Mouse (Mus musculus) kidney, embryonic 16.5 days (tissue): ENCODE results near the gene Lsm7. TPM values are rescaled to one million over a fixed set of nuclear protein-coding genes. Genes with fewer than 3 reads are reported as not detected.

Experiments used
- microRNA counts: library from miRNA; unstranded; fragments of <30 nt; microRNA quantifications from one replicate; lab custom pipeline; 2016
- microRNA-seq: library from miRNA; unstranded; fragments of <30 nt; microRNA quantifications from one replicate; pipeline ENCODE4, GENCODE M21; 2016
- polyA plus RNA-seq: library from polyadenylated mRNA; unstranded; fragments of >200 nt; fragmentation: Nextera tagmentation; extraction: Ambion mirVana; gene quantifications from 2 replicates; pipeline ENCODE4 v1.2.1, GENCODE M21; 2015

Lsm7 gene
- polyA plus RNA-seq, 1 experiment from 2014 or later, result 262 TPM

MicroRNAs within 50 kb of the gene (microRNA counts, 519-probe panel; counts per million panel counts)
- 104 counts per million, percentile 35 among the panel's probes with 10 or more counts for microRNA mmu-miR-1982 (lab: Ali Mortazavi, UCI)

Small RNAs within 50 kb of the gene (microRNA-seq; reads per million reads assigned to microRNA genes)
- 1.1 reads per million for gene Mir1982

Other genes with a start within 250 kb of the Lsm7 start
- gene Gm49322, start 249.2 kb downstream of the Lsm7 start, polyA plus RNA-seq, result 4.2 and 4.8 TPM in 2 replicates
- 30.8 and 93.6 TPM in 2 replicates for gene Csnk1g2, start 232.4 kb downstream of the Lsm7 start, polyA plus RNA-seq
- 21.0 and 74.8 TPM in 2 replicates for gene Btbd2, start 198.1 kb downstream of the Lsm7 start, polyA plus RNA-seq
- 71.1 and 108 TPM in 2 replicates for gene Mknk2, start 177.1 kb downstream of the Lsm7 start, polyA plus RNA-seq
- 43.1 and 43.2 TPM in 2 replicates for gene Mob3a, start 153.2 kb downstream of the Lsm7 start, polyA plus RNA-seq
- gene Izumo4, start 153.0 kb downstream of the Lsm7 start, polyA plus RNA-seq, result 23.3 and 23.8 TPM in 2 replicates
- gene Ap3d1, start 112.9 kb downstream of the Lsm7 start, polyA plus RNA-seq, result 67.7 and 68.8 TPM in 2 replicates
- 17.3 and 20.7 TPM in 2 replicates for gene Dot1l, start 100.0 kb downstream of the Lsm7 start, polyA plus RNA-seq
- gene Sf3a2, start 57.0 kb downstream of the Lsm7 start, polyA plus RNA-seq, result 71.2 and 87.3 TPM in 2 replicates
- 123 and 129 TPM in 2 replicates for gene Plekhj1, start 56.6 kb downstream of the Lsm7 start, polyA plus RNA-seq
- 0.70 TPM in 1 of 2 replicates, not detected in the other for gene Amh, start 50.0 kb downstream of the Lsm7 start, polyA plus RNA-seq
- 4.5 and 4.6 TPM in 2 replicates for gene Jsrp1, start 41.7 kb downstream of the Lsm7 start, polyA plus RNA-seq
- 1,744 and 2,086 TPM in 2 replicates for gene Oaz1, start 28.6 kb downstream of the Lsm7 start, polyA plus RNA-seq
- 0.66 and 0.71 TPM in 2 replicates for gene Lingo3, start 11.2 kb downstream of the Lsm7 start, polyA plus RNA-seq
- 52.6 and 54.0 TPM in 2 replicates for gene Sppl2b, start 66 bp upstream of the Lsm7 start, polyA plus RNA-seq
- 0.08 TPM in 1 of 2 replicates, not detected in the other for gene Tmprss9, start 16.6 kb upstream of the Lsm7 start, polyA plus RNA-seq
- 361 and 376 TPM in 2 replicates for gene Timm13, start 45.8 kb upstream of the Lsm7 start, polyA plus RNA-seq
- gene Lmnb2, start 63.0 kb upstream of the Lsm7 start, polyA plus RNA-seq, result 61.8 and 62.4 TPM in 2 replicates
- gene Gadd45b, start 74.9 kb upstream of the Lsm7 start, polyA plus RNA-seq, result 22.3 and 24.1 TPM in 2 replicates
- gene Gng7, start 159.7 kb upstream of the Lsm7 start, polyA plus RNA-seq, result 6.6 and 6.7 TPM in 2 replicates
- 0.11 and 0.41 TPM in 2 replicates for gene Diras1, start 170.5 kb upstream of the Lsm7 start, polyA plus RNA-seq
- gene Slc39a3, start 182.2 kb upstream of the Lsm7 start, polyA plus RNA-seq, result 19.6 and 19.9 TPM in 2 replicates
- 244 and 250 TPM in 2 replicates for gene Sgta, start 205.0 kb upstream of the Lsm7 start, polyA plus RNA-seq
- 69.6 and 70.0 TPM in 2 replicates for gene Thop1, start 214.8 kb upstream of the Lsm7 start, polyA plus RNA-seq
- gene Creb3l3, start 243.7 kb upstream of the Lsm7 start, polyA plus RNA-seq, result 0.24 and 0.29 TPM in 2 replicates